Mouse (Mus musculus): ENCODE data around the gene Maml3. TPM values are rescaled to one million over a fixed set of nuclear protein-coding genes. Genes with fewer than 3 reads are reported as not detected.

Maml3 gene
- polyA plus RNA-seq, 1 experiment from 2014 or later: 2.9 TPM

DNA sequence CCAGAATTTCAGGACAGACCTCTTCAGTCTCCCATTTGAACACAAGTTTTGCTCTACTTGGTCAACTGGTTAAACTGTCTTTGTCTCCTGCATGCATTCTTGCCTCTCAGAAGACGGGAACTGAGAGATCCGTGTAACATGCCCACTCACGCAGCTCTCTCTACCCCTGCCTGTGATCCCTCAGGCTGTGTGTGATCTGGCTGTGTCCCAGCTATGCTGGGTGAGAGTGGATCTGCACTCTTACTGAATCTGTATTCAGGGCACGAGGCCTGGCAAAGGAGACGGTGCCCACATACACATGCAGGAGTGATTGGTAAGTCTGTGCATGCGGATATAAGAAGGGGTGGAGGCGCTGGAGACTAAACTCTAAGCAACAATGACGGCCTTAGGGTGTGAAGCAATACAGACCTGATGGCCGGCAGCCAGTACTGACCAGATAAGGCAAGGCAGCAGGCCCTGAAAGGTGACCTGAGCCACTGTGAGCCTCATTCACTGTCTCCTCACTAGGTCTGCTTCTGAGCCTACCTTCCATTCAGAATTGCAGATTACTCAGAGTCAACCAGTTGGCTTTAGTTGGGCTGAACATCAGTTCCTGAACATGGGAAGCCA, 274.0 kb downstream of the Maml3 start:
- Histone ChIP-seq H3K4me2 (replicated peaks; ENCODE audit: low read depth) (no peak overlapping the region), H3K4me1 (replicated peaks; ENCODE audit: control insufficient read depth, insufficient read depth) (no peaks in the 10 kb centered on the region; the same call in 1 of the 2 replicates), H3K27me3 (ENCODE audit: control insufficient read depth, insufficient read depth, low read length) (no peaks in the 10 kb centered on the region), H3K36me3 (ENCODE audit: control insufficient read depth, insufficient read depth, low read length) (no peaks in the 10 kb centered on the region), H3K9me3 (ENCODE audit: control insufficient read depth, low read length) (no peaks in the 10 kb centered on the region), H3K4me3 (ENCODE audit: low read depth, low read length) (no peak overlapping the region), H3K27ac (replicated peaks) (no peak overlapping the region; the same call in 1 of the 2 replicates), H3K9ac (ENCODE audit: low read length) (no peak overlapping the region)
- TF ChIP-seq EP300 (optimal IDR thresholded peaks at IDR 0.05) (no peak), CTCF (IDR thresholded peaks at IDR 0.05; ENCODE audit: low read depth) (no peak)
- peak; percentile 76 for ATAC-seq (ENCODE audit: low FRiP score, low TSS enrichment)
- WGBS: 63% methylated on average over 9 of the region's 9 CpGs
- DNase-seq (ENCODE audit: low spot score): peak; percentile 66

DNA sequence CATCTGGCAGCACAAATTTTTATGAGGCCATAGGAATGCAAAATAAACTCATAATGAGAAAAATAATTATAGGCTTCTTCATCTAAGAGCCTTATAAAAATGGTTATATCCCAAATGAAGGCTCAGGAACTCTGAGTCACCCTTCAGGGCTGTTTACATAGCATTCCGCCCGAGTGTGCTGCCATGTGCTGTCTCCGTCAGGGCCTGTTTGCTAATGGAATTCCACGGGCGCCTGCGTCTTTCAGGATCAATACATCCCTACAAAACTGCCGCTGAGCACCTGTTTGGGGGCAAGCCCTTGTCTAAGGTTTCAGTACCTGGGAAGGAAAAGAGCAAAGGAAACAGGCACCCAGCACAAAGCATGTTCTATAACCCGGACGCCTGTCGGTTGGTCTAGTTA, 279.3 kb downstream of the Maml3 start:
- TF ChIP-seq CTCF (IDR thresholded peaks at IDR 0.05; ENCODE audit: low read depth) (no peak), EP300 (optimal IDR thresholded peaks at IDR 0.05) (no peak)
- Histone ChIP-seq H3K36me3 (ENCODE audit: control insufficient read depth, insufficient read depth, low read length) (no peaks in the 10 kb centered on the region), H3K4me3 (ENCODE audit: low read depth, low read length) (no peak overlapping the region), H3K9ac (ENCODE audit: low read length) (no peak overlapping the region), H3K9me3 (ENCODE audit: control insufficient read depth, low read length) (no peaks in the 10 kb centered on the region), H3K27ac (replicated peaks) (peak overlapping the region; percentile 58; the same call in 1 of the 2 replicates), H3K4me2 (replicated peaks; ENCODE audit: low read depth) (no peak overlapping the region), H3K4me1 (replicated peaks; ENCODE audit: control insufficient read depth, insufficient read depth) (no peaks in the 10 kb centered on the region; the same call in 1 of the 2 replicates), H3K27me3 (ENCODE audit: control insufficient read depth, insufficient read depth, low read length) (no peaks in the 10 kb centered on the region)
- 0 out of 2 replicates have a peak, but pooled peaks have one; percentile 56 for ATAC-seq (ENCODE audit: low FRiP score, low TSS enrichment)
- peak; percentile 53 for DNase-seq (ENCODE audit: low spot score)
- WGBS: 39% methylated on average over 10 of the region's 10 CpGs

DNA sequence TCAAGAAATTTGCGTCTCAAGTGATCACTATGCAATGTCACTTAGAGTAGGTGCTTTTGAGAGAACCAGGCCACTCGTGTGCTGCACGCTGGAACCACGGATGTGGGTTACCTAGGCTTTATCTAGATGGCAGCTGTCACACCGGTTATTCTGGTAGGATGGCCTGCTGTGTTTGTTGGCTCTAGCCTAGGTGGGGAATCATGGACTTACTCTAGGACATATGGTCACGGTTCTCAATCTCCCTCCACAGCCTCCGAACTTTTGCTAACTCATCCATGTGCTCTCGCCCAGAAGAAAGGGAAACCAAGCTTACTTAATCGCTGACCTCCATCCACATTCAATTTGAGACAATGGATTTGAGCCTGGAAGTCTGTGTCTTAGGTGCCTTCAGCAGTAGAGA, 280.4 kb downstream of the Maml3 start:
- Histone ChIP-seq H3K4me2 (replicated peaks; ENCODE audit: low read depth) (no peak overlapping the region), H3K27me3 (ENCODE audit: control insufficient read depth, insufficient read depth, low read length) (no peaks in the 10 kb centered on the region), H3K4me1 (replicated peaks; ENCODE audit: control insufficient read depth, insufficient read depth) (no peaks in the 10 kb centered on the region; the same call in 1 of the 2 replicates), H3K9me3 (ENCODE audit: control insufficient read depth, low read length) (no peaks in the 10 kb centered on the region), H3K36me3 (ENCODE audit: control insufficient read depth, insufficient read depth, low read length) (no peaks in the 10 kb centered on the region), H3K4me3 (ENCODE audit: low read depth, low read length) (no peak overlapping the region), H3K27ac (replicated peaks) (no peak overlapping the region), H3K9ac (ENCODE audit: low read length) (no peak overlapping the region)
- WGBS: 77% methylated on average over 9 of the region's 9 CpGs
- no peak for ATAC-seq (ENCODE audit: low FRiP score, low TSS enrichment)
- TF ChIP-seq CTCF (IDR thresholded peaks at IDR 0.05; ENCODE audit: low read depth) (no peak), EP300 (optimal IDR thresholded peaks at IDR 0.05) (no peak)
- no peak for DNase-seq (ENCODE audit: low spot score)

DNA sequence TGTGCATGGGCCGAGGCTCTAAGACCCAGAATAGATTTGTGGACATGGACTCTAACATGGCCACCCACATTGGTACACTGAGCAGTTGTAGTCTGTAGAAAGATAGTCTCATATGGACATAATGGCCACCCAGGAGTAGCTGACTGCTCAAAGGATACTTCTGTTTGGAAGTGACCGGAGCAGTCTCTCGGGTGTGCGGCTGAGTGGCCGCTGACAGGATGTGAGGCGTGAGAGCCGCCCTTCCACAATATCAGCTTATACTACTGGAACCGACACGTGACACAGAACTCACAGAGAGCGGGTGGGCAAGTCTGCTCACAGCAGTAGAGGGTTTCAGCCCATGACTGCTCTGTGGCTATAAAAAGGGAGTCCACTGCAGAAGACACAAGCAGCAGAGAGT, 283.3 kb downstream of the Maml3 start:
- Histone ChIP-seq H3K4me3 (ENCODE audit: low read depth, low read length) (no peak overlapping the region), H3K36me3 (ENCODE audit: control insufficient read depth, insufficient read depth, low read length) (no peaks in the 10 kb centered on the region), H3K4me2 (replicated peaks; ENCODE audit: low read depth) (no peak overlapping the region), H3K4me1 (replicated peaks; ENCODE audit: control insufficient read depth, insufficient read depth) (no peaks in the 10 kb centered on the region; the same call in 1 of the 2 replicates), H3K27ac (replicated peaks) (no peak overlapping the region), H3K9ac (ENCODE audit: low read length) (no peak overlapping the region), H3K27me3 (ENCODE audit: control insufficient read depth, insufficient read depth, low read length) (no peaks in the 10 kb centered on the region), H3K9me3 (ENCODE audit: control insufficient read depth, low read length) (no peaks in the 10 kb centered on the region)
- ATAC-seq (ENCODE audit: low FRiP score, low TSS enrichment): no peak
- TF ChIP-seq EP300 (optimal IDR thresholded peaks at IDR 0.05) (no peak), CTCF (IDR thresholded peaks at IDR 0.05; ENCODE audit: low read depth) (no peak)
- WGBS: 76% methylated on average over 10 of the region's 10 CpGs
- no peak for DNase-seq (ENCODE audit: low spot score)

DNA sequence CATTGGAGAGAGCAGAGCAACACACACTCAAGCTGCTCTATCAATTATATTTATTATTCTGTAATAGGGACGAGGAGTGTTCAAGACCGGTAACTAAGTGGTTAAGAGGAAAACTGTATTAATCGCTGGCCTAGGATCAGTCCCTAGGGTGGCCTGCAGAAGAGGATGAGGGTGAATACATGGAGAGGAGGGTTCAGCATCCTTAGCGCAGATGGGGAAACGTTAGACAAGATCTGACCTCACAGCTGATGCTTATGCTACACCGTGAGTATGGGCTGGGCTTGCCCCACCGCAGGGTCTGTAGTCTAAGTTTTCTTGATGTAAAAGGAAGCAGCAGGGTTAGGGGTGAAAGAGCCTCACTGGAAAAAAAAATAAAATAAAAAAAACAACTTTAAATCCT, 285.8 kb downstream of the Maml3 start:
- Histone ChIP-seq H3K4me2 (replicated peaks; ENCODE audit: low read depth) (no peak overlapping the region), H3K4me1 (replicated peaks; ENCODE audit: control insufficient read depth, insufficient read depth) (no peaks in the 10 kb centered on the region), H3K27ac (replicated peaks) (no peak overlapping the region), H3K9me3 (ENCODE audit: control insufficient read depth, low read length) (no peaks in the 10 kb centered on the region), H3K27me3 (ENCODE audit: control insufficient read depth, insufficient read depth, low read length) (no peaks in the 10 kb centered on the region), H3K36me3 (ENCODE audit: control insufficient read depth, insufficient read depth, low read length) (no peaks in the 10 kb centered on the region), H3K9ac (ENCODE audit: low read length) (no peak overlapping the region), H3K4me3 (ENCODE audit: low read depth, low read length) (no peak overlapping the region)
- DNase-seq (ENCODE audit: low spot score): no peak
- TF ChIP-seq EP300 (optimal IDR thresholded peaks at IDR 0.05): no peak
- no peak for TF ChIP-seq CTCF (IDR thresholded peaks at IDR 0.05; ENCODE audit: low read depth)
- no peak for ATAC-seq (ENCODE audit: low FRiP score, low TSS enrichment)
- WGBS: 76% methylated on average over 7 of the region's 7 CpGs

DNA sequence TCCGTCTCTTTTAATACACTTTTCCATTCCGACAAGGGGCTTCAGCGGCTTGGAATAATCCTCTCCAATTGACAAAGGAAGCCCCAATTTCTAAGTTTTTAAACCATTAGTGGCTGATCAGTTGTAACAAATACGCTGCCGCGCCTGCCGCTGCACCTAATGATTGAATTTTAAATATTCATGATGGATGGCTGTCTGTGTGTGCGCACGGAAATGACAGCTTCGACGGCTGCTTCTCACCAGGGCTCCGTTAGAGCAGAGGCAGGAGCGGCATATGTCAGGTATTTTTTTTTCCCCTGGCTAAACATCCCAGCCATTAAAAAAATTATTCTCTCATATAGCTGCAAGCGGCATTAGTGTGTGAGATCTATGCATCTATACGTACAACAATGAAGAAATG, 287.0 kb downstream of the Maml3 start:
- H3K27me3 ChIP-seq (ENCODE audit: control insufficient read depth, insufficient read depth, low read length): no peaks in the 10 kb centered on the region
- no peak overlapping the region for H3K4me3 ChIP-seq (ENCODE audit: low read depth, low read length)
- TF ChIP-seq CTCF (IDR thresholded peaks at IDR 0.05; ENCODE audit: low read depth) (no peak), EP300 (optimal IDR thresholded peaks at IDR 0.05) (no peak)
- H3K36me3 ChIP-seq (ENCODE audit: control insufficient read depth, insufficient read depth, low read length): no peaks in the 10 kb centered on the region
- no peaks in the 10 kb centered on the region for H3K4me1 ChIP-seq (replicated peaks; ENCODE audit: control insufficient read depth, insufficient read depth)
- no peaks in the 10 kb centered on the region for H3K9me3 ChIP-seq (ENCODE audit: control insufficient read depth, low read length)
- DNase-seq (ENCODE audit: low spot score) (no peak), ATAC-seq (ENCODE audit: low FRiP score, low TSS enrichment) (no peak)
- no peak overlapping the region for H3K27ac ChIP-seq (replicated peaks)
- H3K4me2 ChIP-seq (replicated peaks; ENCODE audit: low read depth): no peak overlapping the region
- H3K9ac ChIP-seq (ENCODE audit: low read length): no peak overlapping the region
- 88% methylated on average over 15 of the region's 15 CpGs for WGBS

Measured in stomach, postnatal 0 days (tissue).